Mouse (Mus musculus) thymus, adult 2 months (tissue): ENCODE data around the gene Slc48a1.

Source experiments
- CTCF ChIP-seq: fragments of 200-500 bp; IDR thresholded peaks from 2 replicates; pipeline ENCODE4 v1.5.1; 2012; ENCODE audit warnings: mild to moderate bottlenecking, control low read depth, low read length, moderate library complexity, borderline replicate concordance; ENCODE audit not compliant: control insufficient read depth, poor library complexity, insufficient read depth; ENCODE audit errors: extremely low read depth
- POLR2A ChIP-seq: fragments of 200-500 bp; IDR thresholded peaks from 2 replicates; pipeline ENCODE4 v1.6.1; 2012; ENCODE audit warnings: mild to moderate bottlenecking, low read length, control low read depth, moderate library complexity; ENCODE audit not compliant: control insufficient read depth, poor library complexity, insufficient read depth; ENCODE audit errors: extremely low read depth

DNA sequence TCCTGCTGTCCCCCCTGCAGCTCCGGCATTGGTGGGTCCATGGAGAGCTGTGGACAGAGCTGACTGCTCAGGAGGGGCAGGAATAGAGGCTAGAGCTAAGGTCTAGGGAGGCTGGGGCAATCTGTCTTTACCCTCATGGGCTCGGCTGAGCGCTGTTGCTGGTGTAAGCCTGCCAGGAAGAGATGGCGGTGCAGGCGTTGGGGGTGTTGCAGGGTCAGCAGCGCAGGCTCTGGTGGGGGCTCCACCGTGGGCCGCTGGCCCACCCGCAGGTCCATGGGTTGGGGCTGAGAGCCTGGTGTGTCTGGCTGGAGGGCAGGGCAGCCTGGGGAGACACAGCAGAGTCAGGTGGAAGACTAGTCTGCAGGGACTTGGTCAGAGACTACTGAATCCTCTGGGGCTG is 33.0 kb downstream of the Slc48a1 start:
- TF ChIP-seq CTCF (no peak), POLR2A (no peak)
